Mouse (Mus musculus) megakaryocyte, embryonic 14.5 days (primary cell): ENCODE results near the gene Khdc4. TPM values are rescaled to one million over a fixed set of nuclear protein-coding genes. Genes with fewer than 3 reads are reported as not detected.

Experiments
- H3K27me3 ChIP-seq: replicated peaks from 2 replicates; pipeline ENCODE3; 2012; ENCODE audit warnings: inconsistent platforms
- H3K36me3 ChIP-seq: replicated peaks from 2 replicates; pipeline ENCODE3; 2012; ENCODE audit warnings: low read length, inconsistent platforms, mixed read lengths
- H3K4me1 ChIP-seq: 2 replicates; pipeline ENCODE4 v1.6.1; 2012; ENCODE audit warnings: inconsistent platforms
- H3K4me3 ChIP-seq: replicated peaks from 2 replicates; pipeline ENCODE3; 2012; ENCODE audit warnings: moderate library complexity, mild to moderate bottlenecking, inconsistent platforms
- H3K9me3 ChIP-seq: 2 replicates; pipeline ENCODE4 v1.6.1; 2012; ENCODE audit warnings: inconsistent platforms
- FLI1 ChIP-seq: IDR thresholded peaks from 2 replicates; pipeline ENCODE4 v1.6.1; 2012; ENCODE audit warnings: low read length, inconsistent platforms, mixed read lengths
- GATA1 ChIP-seq: IDR thresholded peaks from 3 replicates; pipeline ENCODE4 v1.6.1; 2012; ENCODE audit warnings: mixed read lengths, low read length, inconsistent platforms, borderline replicate concordance
- polyA plus RNA-seq: library from polyadenylated mRNA; stranded (reverse); fragments of >175 nt; gene quantifications from 2 replicates; pipeline ENCODE4 v1.2.3, GENCODE M21; 2012; ENCODE audit warnings: low replicate concordance; ENCODE audit not compliant: insufficient read depth

Gene Khdc4
- polyA plus RNA-seq, 1 experiment, result 5.5 TPM

GRCm38 (mm10) chr3:88647779-88648413 lies 37.7 kb upstream of the Khdc4 start:
- Histone ChIP-seq H3K4me1 (peaks cover 67% of the 10 kb centered on the region), H3K27me3 (no peaks in the 10 kb centered on the region), H3K9me3 (no peaks in the 10 kb centered on the region), H3K36me3 (peaks cover 77% of the 10 kb centered on the region), H3K4me3 (no peak overlapping the region)
- TF ChIP-seq FLI1, result no peak
- TF ChIP-seq GATA1, result no peak

- no peaks in the 10 kb centered on the region for H3K9me3 ChIP-seq
- H3K36me3 ChIP-seq, result peaks cover 70% of the 10 kb centered on the region
Measured at GRCm38 (mm10) chr3:88648452-88649168, 37.0 kb upstream of the Khdc4 start.

DNA sequence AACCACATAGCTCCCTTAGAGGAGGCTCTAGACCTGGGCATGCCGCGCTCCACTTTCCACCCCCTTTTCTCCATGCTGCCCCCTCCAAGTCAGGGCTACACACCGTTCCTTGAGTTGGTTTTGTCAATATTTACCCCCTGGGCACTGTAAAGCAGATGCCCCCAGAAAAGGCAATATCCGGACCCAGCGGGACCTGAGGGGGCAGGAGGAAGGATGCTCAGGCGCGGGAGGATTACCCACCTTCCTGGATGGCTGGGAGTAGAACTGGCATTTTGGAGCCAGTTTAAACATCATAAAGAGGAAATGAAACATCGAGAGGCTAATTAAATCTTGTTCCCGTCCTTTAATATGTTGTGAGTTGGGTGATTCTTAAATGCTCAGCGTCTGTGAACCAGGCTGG lies 36.4 kb upstream of the Khdc4 start:
- Histone ChIP-seq H3K27me3 (peaks cover 2% of the 10 kb centered on the region), H3K9me3 (no peaks in the 10 kb centered on the region), H3K4me1 (peaks cover 75% of the 10 kb centered on the region), H3K36me3 (peaks cover 64% of the 10 kb centered on the region), H3K4me3 (no peak overlapping the region)
- no peak for TF ChIP-seq FLI1
- no peak for TF ChIP-seq GATA1

More at GRCm38 (mm10) chr3:88648452-88649168, 37.0 kb upstream of the Khdc4 start:
- H3K4me3 ChIP-seq, result no peak overlapping the region
- H3K27me3 ChIP-seq, result no peaks in the 10 kb centered on the region
- H3K4me1 ChIP-seq, result peaks cover 74% of the 10 kb centered on the region
- TF ChIP-seq FLI1 (no peak), GATA1 (no peak)

- H3K27me3 ChIP-seq, result peaks cover 5% of the 10 kb centered on the region
- no peaks in the 10 kb centered on the region for H3K9me3 ChIP-seq
- H3K36me3 ChIP-seq, result peaks cover 56% of the 10 kb centered on the region
- TF ChIP-seq FLI1 (no peak), GATA1 (no peak)
- H3K4me3 ChIP-seq, result no peak overlapping the region
- H3K4me1 ChIP-seq, result peaks cover 81% of the 10 kb centered on the region
Measured at GRCm38 (mm10) chr3:88649967-88650366, 35.6 kb upstream of the Khdc4 start.

DNA sequence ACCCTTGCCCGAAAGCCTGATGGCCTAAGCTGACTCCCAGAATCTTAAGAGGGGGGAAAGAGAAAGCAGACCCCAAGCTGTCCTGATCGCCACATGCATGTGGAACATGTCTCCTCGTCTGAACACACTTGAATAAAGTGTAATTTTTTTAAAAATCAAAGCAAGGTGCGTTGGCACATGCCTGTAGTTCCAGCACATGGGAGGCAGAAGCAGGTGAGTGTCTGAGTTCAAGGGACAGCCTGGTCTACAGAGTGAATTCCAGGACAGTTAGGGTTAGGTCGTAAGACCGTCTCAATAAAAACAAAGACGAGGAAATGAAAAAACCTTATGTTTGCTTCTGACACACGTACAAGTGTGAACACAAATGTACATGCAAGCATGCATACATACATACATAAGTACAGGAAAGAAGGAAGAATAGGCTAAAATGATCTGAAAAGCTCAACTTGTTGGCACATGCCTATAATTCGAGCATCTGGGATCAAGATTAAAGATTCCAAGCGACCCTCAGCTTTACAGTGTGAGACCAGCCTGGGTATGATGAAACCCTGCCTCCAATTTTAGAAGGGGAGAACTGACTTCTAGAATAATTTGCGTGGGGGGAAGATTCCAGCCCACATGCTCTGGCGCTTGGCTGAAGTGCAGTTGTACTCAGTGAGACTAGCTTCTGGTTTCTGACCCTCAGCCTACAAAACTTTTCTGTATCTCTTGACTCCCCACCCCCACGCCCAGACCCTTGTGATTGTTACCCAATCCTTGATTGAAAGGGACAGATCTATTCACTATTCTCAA lies 34.7 kb upstream of the Khdc4 start:
- TF ChIP-seq GATA1, result no peak
- Histone ChIP-seq H3K36me3 (peaks cover 47% of the 10 kb centered on the region), H3K9me3 (no peaks in the 10 kb centered on the region), H3K4me1 (peaks cover 83% of the 10 kb centered on the region), H3K27me3 (peaks cover 8% of the 10 kb centered on the region), H3K4me3 (no peak overlapping the region)

- Histone ChIP-seq H3K9me3 (no peaks in the 10 kb centered on the region), H3K4me1 (peaks cover 73% of the 10 kb centered on the region), H3K27me3 (peaks cover 8% of the 10 kb centered on the region), H3K4me3 (no peak overlapping the region), H3K36me3 (peaks cover 36% of the 10 kb centered on the region)
- TF ChIP-seq FLI1 (no peak), GATA1 (no peak)
Measured at GRCm38 (mm10) chr3:88651669-88652618, 33.7 kb upstream of the Khdc4 start.

GRCm38 (mm10) chr3:88652846-88653515 lies 32.6 kb upstream of the Khdc4 start, which contains the start of gene Rxfp4:
TSS of gene Rxfp4 (minus strand) at chr3:88653142.
- H3K4me1 ChIP-seq, result peaks cover 63% of the 10 kb centered on the region

GRCm38 (mm10) chr3:88653516-88654370 lies 31.9 kb upstream of the Khdc4 start:
- Histone ChIP-seq H3K36me3 (peaks cover 18% of the 10 kb centered on the region), H3K27me3 (peaks cover 10% of the 10 kb centered on the region), H3K4me3 (no peak overlapping the region), H3K9me3 (no peaks in the 10 kb centered on the region), H3K4me1 (peaks cover 56% of the 10 kb centered on the region)
- no peak for TF ChIP-seq GATA1
- TF ChIP-seq FLI1, result no peak

More at GRCm38 (mm10) chr3:88652846-88653515, 32.6 kb upstream of the Khdc4 start, which contains the start of gene Rxfp4:
- Histone ChIP-seq H3K36me3 (peaks cover 26% of the 10 kb centered on the region), H3K9me3 (no peaks in the 10 kb centered on the region), H3K27me3 (peaks cover 10% of the 10 kb centered on the region), H3K4me3 (peak within 1 kb of the TSS; percentile 23)
- TF ChIP-seq FLI1 (no peak), GATA1 (no peak)
